Mouse (Mus musculus) CD4-positive, CD25-positive, alpha-beta regulatory T cell, adult 4 months (primary cell): ENCODE results near the gene Unkl. TPM values are rescaled to one million over a fixed set of nuclear protein-coding genes. Genes with fewer than 3 reads are reported as not detected.

ENCODE experiments used
- ATAC-seq: one replicate; pipeline ENCODE4 v1.8.0; 2017
- polyA plus RNA-seq, 2 experiments: library from polyadenylated mRNA; unstranded; fragments of 100-300 nt; shearing (Covaris generic); gene quantifications; one replicate each; pipeline ENCODE4 v1.2.1; 2017

Gene Unkl
- polyA plus RNA-seq = 10 to 100 TPM; 18.4 to 30.0 TPM

DNA sequence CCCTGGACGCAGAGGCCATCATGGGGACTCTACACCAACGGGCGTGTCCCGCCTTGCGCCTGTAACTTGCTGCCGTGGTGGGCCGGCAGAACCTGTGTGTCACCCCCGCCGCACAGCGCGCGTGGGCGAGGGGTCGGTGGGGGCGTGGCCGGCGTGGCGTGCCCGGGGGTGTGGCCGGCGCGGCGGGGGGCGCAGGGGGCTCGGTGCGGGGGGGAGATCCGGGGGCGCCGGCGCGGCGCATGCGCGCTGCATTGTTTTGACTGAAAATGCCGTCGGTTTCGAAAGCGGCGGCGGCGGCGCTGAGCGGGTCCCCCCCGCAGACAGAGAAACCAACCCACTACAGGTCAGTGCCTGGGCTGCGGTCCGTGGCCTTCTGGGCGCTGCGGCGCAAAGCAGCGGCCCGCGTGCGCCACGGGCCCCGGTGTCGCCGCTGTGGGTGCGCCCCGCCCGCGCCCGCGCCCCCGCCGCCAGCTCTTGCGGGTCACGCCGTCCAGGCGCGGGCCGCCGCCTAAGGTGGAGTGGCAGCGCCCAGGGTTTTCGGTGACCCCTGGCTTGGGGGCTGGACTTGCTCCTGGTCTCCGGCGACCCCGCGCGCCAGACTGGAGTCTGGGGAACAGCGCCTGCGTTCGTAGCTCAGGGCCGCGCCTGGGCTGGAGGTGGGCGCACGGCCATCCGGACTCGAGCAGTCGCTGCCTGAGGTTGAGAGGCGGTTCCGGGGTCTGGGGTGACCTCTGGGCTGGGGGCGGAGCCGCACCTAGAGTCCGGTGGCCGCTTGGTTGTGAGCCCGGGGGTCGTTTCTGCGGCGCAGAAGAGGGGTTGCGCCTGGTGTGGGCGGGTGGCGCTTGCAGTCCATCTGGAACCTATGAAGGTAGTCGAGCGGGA is at the start of gene Unkl:
TSS of gene Unkl (plus strand) at position 248 of the 882 bp plus-strand sequence.
- peak; percentile 8 for ATAC-seq

- ATAC-seq = no peak
Measured at GRCm38 (mm10) chr17:25138803-25139202, 49.4 kb upstream of the Unkl start.

GRCm38 (mm10) chr17:25139960-25140359 is 48.2 kb upstream of the Unkl start:
- no peak for ATAC-seq

- ATAC-seq = no peak
Measured at GRCm38 (mm10) chr17:25162161-25162560, 26.0 kb upstream of the Unkl start, which contains the start of gene Ccdc154. Gene Ccdc154, plus strand, starts transcription at chr17:25162461.

DNA sequence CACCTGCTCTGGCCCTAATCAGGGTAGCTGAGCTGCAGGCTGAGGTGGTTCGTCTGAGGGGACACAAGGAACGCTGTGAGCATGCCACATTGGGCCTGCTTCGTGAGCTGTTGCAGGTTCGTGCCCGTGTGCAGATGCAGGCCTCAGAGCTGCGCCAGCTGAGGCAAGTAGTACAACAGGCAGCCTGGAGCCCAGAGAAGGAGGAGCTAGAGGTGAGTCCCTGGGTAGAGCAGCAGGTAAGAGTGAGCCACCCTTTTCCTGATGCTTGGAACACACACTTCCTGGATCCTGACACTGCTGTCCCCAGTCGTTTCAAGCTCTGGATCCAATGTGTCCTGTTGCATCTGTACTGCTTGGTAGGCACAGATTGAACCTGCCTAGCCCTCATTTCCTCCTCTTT is 24.8 kb upstream of the Unkl start:
- ATAC-seq = no peak

DNA sequence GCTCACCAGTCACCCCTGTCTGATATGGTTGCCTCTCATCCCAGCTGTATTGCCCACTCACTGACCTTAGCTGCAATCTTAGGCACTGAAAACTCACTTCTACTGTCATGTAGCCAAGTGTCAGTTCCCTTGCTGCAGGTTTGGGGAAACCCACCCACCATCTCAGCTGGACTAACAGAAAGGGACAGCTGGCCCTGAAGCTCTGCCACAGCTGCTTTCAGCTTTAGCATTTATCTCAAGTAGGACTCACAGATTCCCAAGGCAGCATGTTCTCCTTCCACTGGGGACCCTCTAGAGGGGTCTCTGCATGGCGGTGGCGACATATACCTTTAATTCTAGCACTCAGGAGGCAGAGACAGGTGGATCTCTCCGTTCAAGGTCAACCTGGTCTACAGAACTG is 23.4 kb upstream of the Unkl start:
- no peak for ATAC-seq

GRCm38 (mm10) chr17:25165970-25166671 is 22.1 kb upstream of the Unkl start:
- no peak for ATAC-seq

DNA sequence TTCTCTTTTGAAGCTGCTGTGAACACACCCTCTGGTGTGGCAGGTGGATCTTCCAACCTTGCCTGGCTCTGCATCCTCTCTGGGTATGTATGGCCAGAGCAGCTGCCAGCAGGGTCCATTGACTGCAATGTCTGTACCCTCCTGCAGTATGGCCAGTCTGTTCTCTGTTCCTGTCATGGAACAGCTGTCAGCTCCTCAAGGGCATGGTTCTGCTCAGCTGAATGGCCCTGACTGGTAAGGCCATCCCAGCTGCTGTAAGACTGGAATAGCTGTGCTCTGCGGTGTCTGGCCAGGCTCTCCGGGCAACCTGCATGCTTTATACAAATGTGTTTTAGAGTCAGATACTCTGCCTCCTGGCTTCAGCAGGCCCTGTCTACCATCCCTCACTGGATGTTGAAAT is 18.5 kb upstream of the Unkl start:
- ATAC-seq = no peak

DNA sequence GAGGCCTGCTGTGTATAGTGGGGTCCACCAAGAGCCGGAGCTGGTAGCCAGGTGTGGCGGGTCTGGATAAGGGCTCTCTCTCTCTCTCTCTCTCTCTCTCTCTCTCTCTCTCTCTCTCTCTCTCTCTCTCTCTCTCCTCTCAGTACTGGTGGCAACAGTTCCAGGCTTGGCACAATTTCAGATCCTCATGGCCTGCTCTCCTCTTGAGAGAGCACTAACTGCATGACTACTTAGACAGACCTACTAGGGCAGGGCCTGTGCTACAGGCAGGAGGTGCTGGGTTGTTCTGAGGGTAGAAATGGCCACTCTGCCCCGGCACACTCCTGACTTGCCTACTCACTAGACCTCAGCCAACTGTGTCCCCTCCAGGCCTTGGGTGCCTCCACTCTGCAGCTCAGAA is 15.6 kb upstream of the Unkl start:
- no peak for ATAC-seq

DNA sequence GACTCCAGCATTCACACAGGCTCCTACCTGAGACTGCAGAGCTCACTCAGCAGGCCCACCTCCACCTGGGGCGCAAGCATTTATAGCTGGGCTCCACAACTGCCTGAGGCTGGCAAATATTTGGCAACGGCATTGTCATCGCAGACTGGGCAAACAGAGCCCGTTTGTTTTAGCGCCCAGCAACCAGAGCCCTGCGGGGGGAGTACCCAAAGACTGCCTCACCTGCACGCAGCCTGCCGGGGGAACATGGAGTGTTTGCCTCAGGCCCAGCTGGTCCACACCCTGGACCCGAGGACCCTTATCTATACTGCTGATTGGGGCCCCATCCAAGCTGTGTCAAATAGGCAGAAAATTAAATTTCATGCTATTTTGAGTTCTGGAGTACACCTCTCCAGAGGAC is 12.8 kb upstream of the Unkl start, which contains the start of gene Gm38655:
TSS of gene Gm38655 (minus strand) at position 61 of the 400 bp plus-strand sequence.
- ATAC-seq = no peak

- ATAC-seq = no peak
Measured at GRCm38 (mm10) chr17:25183232-25183631, 5.0 kb upstream of the Unkl start.

DNA sequence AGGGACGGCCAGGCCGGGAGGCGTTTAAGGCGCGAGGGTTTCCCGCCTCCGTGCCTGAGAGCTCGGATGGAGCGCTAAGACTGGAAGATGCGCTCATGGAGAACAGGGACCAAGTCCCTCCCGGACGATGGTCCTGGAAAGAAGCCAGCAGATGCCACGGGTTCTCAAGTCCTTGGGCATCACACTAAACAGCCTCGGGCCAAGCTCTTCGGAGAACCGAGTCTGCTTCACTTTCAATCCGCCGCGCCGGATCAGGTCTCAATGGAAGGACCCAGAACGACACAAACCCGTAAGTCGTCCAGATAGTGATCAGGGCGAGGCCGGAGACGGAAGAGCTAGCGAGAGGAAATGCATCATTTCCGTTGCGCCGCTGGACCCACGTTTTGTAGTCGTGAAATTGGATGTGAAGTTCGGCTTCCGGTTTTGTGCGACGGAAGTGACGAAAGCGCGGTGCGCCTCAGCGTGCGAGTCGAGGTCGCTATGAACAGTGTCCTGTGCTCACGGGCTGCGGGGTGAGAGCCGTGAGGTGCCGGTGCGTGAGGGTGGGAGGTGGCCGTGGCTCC is 4.0 kb upstream of the Unkl start, which contains the start of gene BC003965:
TSS of gene BC003965 (plus strand) at position 426 of the 563 bp plus-strand sequence.
- peak; percentile 92 for ATAC-seq

DNA sequence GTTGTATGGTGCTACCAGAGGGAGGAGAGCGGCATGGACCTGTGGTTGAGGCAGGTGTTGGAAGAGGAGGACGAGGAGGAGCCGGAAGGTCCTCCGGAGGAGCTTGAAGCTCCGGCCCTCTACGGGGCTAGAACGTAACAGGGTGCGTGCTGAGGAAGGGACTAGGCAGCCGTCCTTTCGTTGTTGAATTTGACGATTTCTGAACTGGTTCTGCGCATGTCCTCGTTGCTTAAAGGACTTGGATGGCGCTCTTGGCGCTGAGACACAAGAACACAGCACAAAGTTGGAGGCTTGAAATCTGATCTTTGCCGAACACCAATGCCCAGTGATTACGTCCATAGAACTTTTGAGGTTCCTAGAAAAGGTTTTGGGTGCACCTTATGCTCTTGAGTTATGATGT is 3.2 kb upstream of the Unkl start:
- no peak for ATAC-seq

DNA sequence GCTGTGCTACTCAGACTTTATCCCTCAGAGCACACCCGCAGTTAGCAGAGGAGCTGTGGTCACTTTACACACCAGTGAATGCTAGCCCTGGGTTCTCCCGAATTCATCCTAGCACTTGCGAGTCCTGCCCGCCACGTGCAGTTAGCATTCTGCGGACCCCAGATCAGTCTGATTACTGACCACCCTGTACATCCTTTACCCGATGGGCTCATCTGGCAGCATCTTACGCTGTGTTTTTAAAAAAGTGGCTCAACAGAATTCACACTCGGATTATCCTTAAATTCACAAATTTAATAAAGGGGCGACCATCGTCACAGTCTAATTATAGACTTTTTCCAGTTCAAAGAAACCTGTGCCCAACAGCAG is 430 bp upstream of the Unkl start:
- ATAC-seq = no peak

DNA sequence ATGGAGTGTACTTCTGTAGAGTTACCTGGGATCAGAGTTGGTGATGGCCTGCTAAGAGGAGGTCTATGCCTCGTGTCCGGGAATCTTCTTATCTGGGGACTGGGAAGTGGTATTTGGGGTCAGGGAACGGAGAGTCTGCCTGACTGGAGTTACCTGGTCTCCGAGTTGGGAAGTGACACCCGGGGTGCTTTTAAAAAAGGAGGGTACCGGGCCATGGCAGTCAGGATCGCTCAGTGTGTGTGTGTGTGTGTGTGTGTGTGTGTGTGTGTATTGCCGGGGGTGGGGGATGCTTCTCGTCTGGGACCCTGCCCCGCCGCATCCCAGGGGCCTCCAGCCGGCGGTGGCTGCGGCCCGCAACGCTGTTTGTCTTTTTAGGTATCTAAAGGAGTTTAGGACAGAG is 894 bp downstream of the Unkl start:
- ATAC-seq = no peak

GRCm38 (mm10) chr17:25202401-25202800 is 14.2 kb downstream of the Unkl start:
- ATAC-seq = no peak

GRCm38 (mm10) chr17:25210006-25210405 is 21.8 kb downstream of the Unkl start:
- ATAC-seq = no peak

GRCm38 (mm10) chr17:25210680-25211466 is 22.7 kb downstream of the Unkl start:
- ATAC-seq = no peak

- ATAC-seq = no peak
Measured at GRCm38 (mm10) chr17:25211705-25212104, 23.5 kb downstream of the Unkl start.

DNA sequence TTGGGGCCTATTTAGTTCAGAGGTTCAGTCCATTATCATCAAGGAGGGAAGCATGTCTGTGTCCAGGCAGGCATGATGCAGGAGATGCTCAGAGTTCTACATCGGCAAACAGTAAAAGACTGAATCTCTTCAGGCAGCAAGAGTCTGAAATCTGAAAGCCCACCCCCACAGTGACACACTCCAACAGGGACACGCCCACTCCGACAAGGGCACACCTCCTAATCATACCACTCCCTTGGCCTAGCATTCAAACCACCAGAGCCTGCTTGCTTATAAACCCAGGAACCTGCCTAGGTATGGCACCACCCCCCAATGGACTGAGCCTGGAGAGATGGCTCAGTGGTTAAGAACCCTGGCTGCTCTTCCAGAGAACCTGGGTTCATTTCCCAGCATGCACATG is 27.2 kb downstream of the Unkl start:
- ATAC-seq = no peak

DNA sequence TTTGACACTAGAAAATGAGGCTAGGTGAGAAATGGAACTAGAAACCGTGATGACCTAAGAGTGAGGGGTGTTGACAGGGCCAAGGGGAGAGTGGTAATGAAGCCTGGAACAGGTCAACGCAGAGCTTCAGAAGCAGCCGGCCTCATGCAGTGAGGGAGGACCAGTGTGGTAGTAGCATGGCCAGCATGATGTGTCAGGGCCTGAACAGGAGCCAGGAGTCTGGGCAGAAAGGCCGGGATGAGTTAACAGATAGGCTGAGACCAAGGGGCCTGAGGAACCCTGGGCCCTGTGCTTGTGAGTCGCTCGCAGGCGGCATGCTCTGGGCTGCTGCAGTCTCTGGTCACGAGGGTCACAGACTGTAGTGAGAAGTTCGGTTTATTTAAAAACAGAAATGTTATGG is 30.8 kb downstream of the Unkl start:
- no peak for ATAC-seq

DNA sequence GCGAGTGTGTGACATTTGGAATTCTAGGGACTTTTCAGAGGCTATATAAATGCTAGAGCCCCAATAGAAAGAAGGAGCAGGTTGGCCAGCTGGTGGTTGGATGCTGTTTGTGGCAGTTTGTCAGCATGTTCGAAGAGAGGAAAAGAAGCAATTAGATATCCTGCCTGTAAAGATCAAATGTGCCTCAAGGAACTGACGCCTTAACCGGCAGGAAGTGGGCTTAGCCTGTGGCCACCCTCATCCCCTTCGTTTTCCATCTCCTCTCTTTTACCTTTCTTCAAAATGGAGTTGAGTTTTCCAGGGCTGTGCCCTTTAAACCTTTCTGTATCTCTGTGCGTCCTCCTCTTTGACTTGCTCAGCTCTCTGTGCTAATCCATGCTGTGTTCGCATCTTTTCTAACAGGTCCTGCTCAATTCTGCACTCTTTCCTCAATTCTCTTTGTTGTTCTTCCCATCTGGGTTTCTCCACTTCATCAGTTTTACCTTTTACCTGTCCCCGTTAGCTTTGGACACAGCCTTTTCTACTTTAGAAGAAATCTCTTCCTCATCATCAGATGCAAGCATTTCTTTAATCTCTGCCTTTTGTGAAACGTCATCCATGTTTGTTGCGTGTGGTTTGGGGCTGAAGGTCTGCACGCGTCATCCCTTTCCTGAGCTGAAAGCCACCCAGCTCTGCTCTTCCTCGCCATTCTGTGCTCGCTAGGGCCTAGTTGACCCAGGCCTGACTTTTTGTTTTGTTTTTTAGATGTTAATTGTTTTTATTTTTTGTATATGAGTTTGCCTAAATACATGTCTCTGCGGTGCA is 31.5 kb downstream of the Unkl start:
- peak; percentile 32 for ATAC-seq
